Mouse (Mus musculus) stomach, postnatal 0 days (tissue): ENCODE measurements around the gene Aamdc.

Experiments used
- CTCF ChIP-seq: IDR thresholded peaks from 2 replicates; pipeline ENCODE4 v1.5.1; 2016; ENCODE audit warnings: antibody characterized with exemption, low read depth, mild to moderate bottlenecking, moderate library complexity
- EP300 ChIP-seq: optimal IDR thresholded peaks from 2 replicates; pipeline ENCODE3; 2016; ENCODE audit warnings: antibody characterized with exemption

- TF ChIP-seq CTCF (peak; percentile 83), EP300 (no peak)
Observed at GRCm38 (mm10) chr7:97579067-97579975, at the start of gene Aamdc, which contains the start of gene Rsf1.
